Mouse (Mus musculus) spleen, postnatal 10 days (tissue): ENCODE measurements at regions not wholly inside any gene's neighbourhood (a gene's known extent, or its start where the extent isn't known, plus 50 kb on each side); places are given as distances from the start of the nearest gene placed in this dataset.
"Not testable (repeated sequence)": the region's sequence is repeated elsewhere in the genome, so short reads cannot be mapped to it uniquely, and the experiment has no call there.

Source experiments
- DNase-seq, 2 experiments: peaks; one replicate each; pipeline ENCODE4 v3.0.0; 2021 to 2022; ENCODE audit warnings: low spot score in 2 of 2

GRCm38 (mm10) chr4:3497392-3497791 lies 312.2 kb upstream of the Vmn1r3 start:
- not testable (repeated sequence) for DNase-seq

- not testable (repeated sequence) for DNase-seq
Observed at GRCm38 (mm10) chr4:3495987-3496386, 310.8 kb upstream of the Vmn1r3 start.

GRCm38 (mm10) chr4:3494123-3494681 lies 309.0 kb upstream of the Vmn1r3 start:
- DNase-seq: not testable (repeated sequence)

- not testable (repeated sequence) for DNase-seq
Observed at GRCm38 (mm10) chr4:3490901-3491300, 305.7 kb upstream of the Vmn1r3 start.

- no peak for DNase-seq
Observed at GRCm38 (mm10) chr4:3482092-3482491, 296.9 kb upstream of the Vmn1r3 start.

- DNase-seq: no peak
Observed at GRCm38 (mm10) chr4:3456773-3457172, 271.6 kb upstream of the Vmn1r3 start.

- not testable (repeated sequence) for DNase-seq
Observed at GRCm38 (mm10) chr4:3437380-3437779, 252.2 kb upstream of the Vmn1r3 start.

GRCm38 (mm10) chr4:3427968-3428367 lies 242.8 kb upstream of the Vmn1r3 start:
- no peak for DNase-seq

- peak in 1 of 2 experiments; percentile 48 for DNase-seq
Observed at GRCm38 (mm10) chr4:3419920-3420499, 234.9 kb upstream of the Vmn1r3 start.

GRCm38 (mm10) chr4:3416670-3417069 lies 231.5 kb upstream of the Vmn1r3 start:
- no peak for DNase-seq

- DNase-seq: not testable (repeated sequence)
Observed at GRCm38 (mm10) chr4:3414442-3415022, 229.4 kb upstream of the Vmn1r3 start.

GRCm38 (mm10) chr4:3413493-3414441 lies 228.6 kb upstream of the Vmn1r3 start:
- DNase-seq: no peak

- not testable (repeated sequence) for DNase-seq
Observed at GRCm38 (mm10) chr4:3412323-3412722, 227.2 kb upstream of the Vmn1r3 start.

- DNase-seq: not testable (repeated sequence)
Observed at GRCm38 (mm10) chr4:3402856-3403255, 217.7 kb upstream of the Vmn1r3 start.

- DNase-seq: not testable (repeated sequence)
Observed at GRCm38 (mm10) chr4:3401766-3402165, 216.6 kb upstream of the Vmn1r3 start.

- not testable (repeated sequence) for DNase-seq
Observed at GRCm38 (mm10) chr4:3391579-3391978, 206.4 kb upstream of the Vmn1r3 start.

- not testable (repeated sequence) for DNase-seq
Observed at GRCm38 (mm10) chr4:3373027-3373763, 188.0 kb upstream of the Vmn1r3 start.

- not testable (repeated sequence) for DNase-seq
Observed at GRCm38 (mm10) chr4:3368021-3368420, 182.9 kb upstream of the Vmn1r3 start.

- not testable (repeated sequence) for DNase-seq
Observed at GRCm38 (mm10) chr4:3343443-3343842, 158.3 kb upstream of the Vmn1r3 start.

GRCm38 (mm10) chr4:3342696-3343095 lies 157.5 kb upstream of the Vmn1r3 start:
- not testable (repeated sequence) for DNase-seq

GRCm38 (mm10) chr4:3342165-3342564 lies 157.0 kb upstream of the Vmn1r3 start:
- DNase-seq: not testable (repeated sequence)
